Mouse (Mus musculus) liver, adult 2 months (tissue): ENCODE measurements at regions not wholly inside any gene's neighbourhood (a gene's known extent, or its start where the extent isn't known, plus 50 kb on each side); places are given as distances from the start of the nearest gene placed in this dataset.

ENCODE experiments used
- CTCF ChIP-seq: fragments of 200-500 bp; IDR thresholded peaks from 2 replicates; pipeline ENCODE4 v1.5.1; 2011; ENCODE audit warnings: low read depth, low read length, control low read depth
- POLR2A ChIP-seq: fragments of 200-500 bp; IDR thresholded peaks from 2 replicates; pipeline ENCODE4 v1.6.1; 2011; ENCODE audit warnings: low read length, control low read depth; ENCODE audit not compliant: insufficient read depth; ENCODE audit errors: extremely low read depth

GRCm38 (mm10) chr12:6638761-6639281 is 1263.3 kb upstream of the Klhl29 start:
- TF ChIP-seq CTCF (no peak), POLR2A (no peak)
